Mouse (Mus musculus) bone marrow macrophage, adult 2 months (primary cell): ENCODE measurements at regions not wholly inside any gene's neighbourhood (a gene's known extent, or its start where the extent isn't known, plus 50 kb on each side); places are given as distances from the start of the nearest gene placed in this dataset.

ENCODE experiments used
- CTCF ChIP-seq: IDR thresholded peaks from 2 replicates; pipeline ENCODE4 v1.5.1; 2012; ENCODE audit warnings: low read depth, mild to moderate bottlenecking, low read length, moderate library complexity
- POLR2A ChIP-seq: IDR thresholded peaks from 2 replicates; pipeline ENCODE4 v1.6.1; 2012; ENCODE audit warnings: mild to moderate bottlenecking, low read depth, low read length, borderline replicate concordance

- TF ChIP-seq CTCF, result no peak
- no peak for TF ChIP-seq POLR2A
These were observed 454.1 kb upstream of the Sphkap start for GRCm38 (mm10) chr1:83862128-83862527.
